Mouse (Mus musculus): ENCODE measurements around the gene Gm9803. TPM values are rescaled to one million over a fixed set of nuclear protein-coding genes. Genes with fewer than 3 reads are reported as not detected.

The Gm9803 gene
- total RNA-seq, 1 experiment from 2014 or later: 16.5 TPM

Other genes starting within 250 kb of the Gm9803 start
- 5.7 and 8.3 TPM in 2 replicates for gene Bend3, start 45.3 kb upstream of the Gm9803 start, total RNA-seq (2021)
- 74.7 and 90.2 TPM in 2 replicates for gene 1700021F05Rik, start 16.9 kb downstream of the Gm9803 start, total RNA-seq (2021)
- gene Cd24a, start 54.2 kb downstream of the Gm9803 start, total RNA-seq (2021): 24.7 and 26.6 TPM in 2 replicates

Data from adrenal gland, postnatal 25 days (tissue).